Mouse (Mus musculus) layer of hippocampus, adult 11-12 months (tissue): ENCODE measurements around the gene Clec4g.
"Not testable (repeated sequence)": the region's sequence is repeated elsewhere in the genome, so short reads cannot be mapped to it uniquely, and the experiment has no call there.

ENCODE experiments used
- DNase-seq: peaks from one replicate; pipeline ENCODE4 v3.0.0; 2022; ENCODE audit warnings: low spot score

Gene Clec4g

GRCm38 (mm10) chr8:3720551-3720950 is at the start of gene Clec4g:
Gene Clec4g (minus strand): TSS chr8:3720651.
- DNase-seq, result no peak

DNA sequence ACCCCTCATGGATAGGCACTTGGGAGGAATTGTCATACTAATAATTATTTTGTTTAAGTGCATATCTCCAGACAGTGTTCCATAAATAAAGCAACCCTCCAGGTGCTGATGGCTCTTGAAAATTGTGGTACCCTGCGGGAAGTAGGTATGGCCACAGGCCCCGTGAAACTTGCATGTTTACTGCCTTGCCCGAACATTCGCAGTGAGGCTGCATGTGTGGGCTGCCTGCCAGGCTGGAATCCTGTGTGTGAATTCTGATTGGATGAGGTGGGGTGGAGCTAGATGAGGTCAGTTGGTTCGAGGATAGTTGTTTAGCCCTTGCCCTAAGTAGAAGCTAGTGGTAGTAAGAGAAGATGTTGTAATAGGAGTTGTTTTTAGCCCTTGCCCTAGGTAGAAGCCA is 48.2 kb upstream of the Clec4g start:
- DNase-seq, result not testable (repeated sequence)

DNA sequence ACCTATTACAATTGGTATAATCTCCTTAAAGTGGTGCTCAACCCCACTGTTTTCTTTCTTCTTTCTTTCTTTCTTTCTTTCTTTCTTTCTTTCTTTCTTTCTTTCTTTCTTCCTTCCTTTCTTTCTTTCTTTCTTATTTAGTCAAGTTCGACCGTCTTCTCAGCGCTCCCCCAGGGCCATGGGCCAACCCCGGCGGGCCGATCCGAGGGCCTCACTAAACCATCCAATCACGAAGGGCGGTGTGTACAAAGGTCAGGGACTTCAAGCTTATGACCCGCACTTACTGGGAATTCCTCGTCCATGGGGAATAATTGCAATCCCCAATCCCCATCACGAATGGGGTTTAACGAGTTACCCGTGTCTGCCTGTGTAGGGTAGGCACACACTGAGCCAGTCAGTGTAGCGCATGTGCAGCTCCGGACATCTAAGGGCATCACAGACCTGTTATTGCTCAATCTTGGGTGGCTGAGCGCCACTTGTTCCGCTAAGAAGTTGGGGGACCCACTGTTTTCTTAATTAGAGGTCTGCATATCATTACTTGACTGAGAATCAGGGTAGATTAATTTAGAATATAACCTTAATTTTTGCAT is 33.9 kb upstream of the Clec4g start:
- DNase-seq, result peak; percentile 9

GRCm38 (mm10) chr8:3748761-3749160 is 28.3 kb upstream of the Clec4g start, which contains the start of gene Cd209a:
Gene Cd209a (minus strand): TSS chr8:3748984.
- DNase-seq, result no peak

GRCm38 (mm10) chr8:3736947-3737346 is 16.5 kb upstream of the Clec4g start:
- no peak for DNase-seq

DNA sequence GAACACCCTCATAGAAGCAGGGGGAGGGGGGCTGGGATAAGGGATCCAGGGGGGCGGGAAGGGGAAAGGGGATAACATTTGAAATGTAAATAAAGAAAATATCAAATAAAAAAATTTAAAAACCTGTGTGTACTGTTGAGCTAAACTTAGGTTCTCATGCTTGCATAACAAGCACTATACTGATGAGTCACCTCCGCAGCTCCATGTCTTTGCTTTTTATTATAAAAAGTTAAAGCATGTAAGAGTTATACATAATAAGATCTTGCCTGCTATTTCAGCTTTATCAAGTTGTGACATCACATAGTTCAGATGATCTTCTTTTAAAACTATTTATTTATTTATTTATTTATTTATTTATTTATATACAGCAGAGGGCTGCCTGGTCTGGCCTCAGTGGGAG is 15.1 kb upstream of the Clec4g start:
- no peak for DNase-seq

DNA sequence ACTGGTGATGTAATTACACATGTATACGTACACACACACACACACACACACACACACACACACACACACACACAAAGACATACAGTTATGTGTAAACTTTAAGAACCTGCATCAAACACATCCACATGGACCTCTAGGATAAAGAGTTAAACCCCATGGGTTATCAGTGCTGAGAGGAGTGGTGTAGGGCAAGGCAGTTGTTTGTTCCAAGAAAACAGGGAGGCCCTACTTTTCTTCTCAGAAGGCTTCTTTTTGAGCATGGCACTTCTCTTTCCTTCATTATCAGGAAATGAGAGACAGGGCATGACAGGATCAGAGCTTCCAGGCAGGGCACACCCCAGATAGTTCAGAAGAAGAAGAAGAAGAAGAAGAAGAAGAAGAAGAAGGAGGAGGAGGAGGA is 13.6 kb upstream of the Clec4g start:
- DNase-seq, result no peak

- no peak for DNase-seq
These were observed 590 bp upstream of the Clec4g start for GRCm38 (mm10) chr8:3721041-3721440.

GRCm38 (mm10) chr8:3718559-3718958 is 1.9 kb downstream of the Clec4g start:
- DNase-seq, result peak; percentile 65

DNA sequence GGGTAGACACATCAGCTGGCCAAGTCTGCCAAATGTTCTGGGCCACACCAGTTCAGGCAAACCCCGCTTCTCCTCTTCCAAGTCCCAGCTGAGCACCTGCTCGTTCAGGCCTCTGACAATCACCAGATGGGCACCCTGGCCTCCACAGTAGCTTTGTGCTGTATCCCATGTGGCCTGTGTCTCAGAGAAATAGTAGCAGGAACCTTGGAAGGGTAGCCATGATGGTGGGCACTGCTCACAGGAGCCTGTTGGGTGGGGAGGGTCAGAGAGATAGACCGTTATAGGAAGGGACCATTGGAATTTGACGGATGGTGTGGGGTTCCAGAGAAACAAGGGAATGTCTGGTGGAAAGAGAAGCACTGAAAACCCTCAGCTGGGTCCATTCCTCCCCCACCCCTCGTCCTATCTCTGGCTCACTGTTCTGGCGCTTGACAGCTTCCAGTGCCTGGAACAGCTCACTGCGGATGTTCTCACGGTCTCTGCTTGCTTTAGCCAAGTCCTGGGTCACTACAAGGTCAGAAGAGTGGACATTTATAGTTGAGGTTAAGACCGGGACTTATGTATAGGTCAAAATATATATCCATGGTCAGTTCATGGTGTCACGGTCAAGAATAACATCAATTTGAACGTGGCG is 3.0 kb downstream of the Clec4g start:
- DNase-seq, result no peak

DNA sequence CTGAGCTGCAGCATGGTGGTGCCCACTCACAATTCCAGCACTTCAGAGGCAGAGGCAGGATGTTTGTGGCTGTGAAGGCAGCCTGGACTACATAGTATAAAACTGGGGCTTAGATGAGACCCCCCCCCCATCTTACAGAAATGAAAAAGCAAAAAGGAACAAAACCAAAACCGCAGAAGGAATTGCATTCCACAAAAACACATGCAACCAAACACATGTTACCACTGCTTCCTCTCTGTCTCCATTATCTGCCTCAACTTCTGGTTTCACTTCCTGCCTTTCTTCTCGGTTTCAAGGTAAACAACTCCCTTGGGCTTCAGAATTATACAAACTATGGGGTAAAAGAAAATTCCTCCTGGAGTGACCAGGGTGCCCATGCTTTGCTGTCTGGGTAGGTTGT is 8.8 kb downstream of the Clec4g start:
- no peak for DNase-seq

DNA sequence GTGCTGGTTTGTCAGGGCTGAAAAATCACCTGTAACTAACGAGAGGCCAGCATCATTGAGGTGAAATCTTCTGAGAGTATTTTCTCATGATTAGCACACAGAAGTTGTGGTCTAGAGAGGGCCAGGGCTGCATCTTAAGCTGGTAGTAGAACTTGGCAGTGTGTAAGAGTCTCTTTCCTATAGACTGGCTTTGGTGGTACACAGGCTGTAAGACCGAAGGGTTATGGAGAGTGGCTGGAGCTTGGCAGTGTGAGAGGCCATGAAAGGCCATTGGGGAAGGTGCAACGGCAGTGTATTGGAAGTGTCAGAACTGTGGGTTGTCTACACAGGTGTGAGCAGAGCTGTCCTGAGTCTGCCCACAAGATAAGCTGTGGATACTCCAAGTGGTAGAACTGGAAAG is 10.1 kb downstream of the Clec4g start:
- no peak for DNase-seq

DNA sequence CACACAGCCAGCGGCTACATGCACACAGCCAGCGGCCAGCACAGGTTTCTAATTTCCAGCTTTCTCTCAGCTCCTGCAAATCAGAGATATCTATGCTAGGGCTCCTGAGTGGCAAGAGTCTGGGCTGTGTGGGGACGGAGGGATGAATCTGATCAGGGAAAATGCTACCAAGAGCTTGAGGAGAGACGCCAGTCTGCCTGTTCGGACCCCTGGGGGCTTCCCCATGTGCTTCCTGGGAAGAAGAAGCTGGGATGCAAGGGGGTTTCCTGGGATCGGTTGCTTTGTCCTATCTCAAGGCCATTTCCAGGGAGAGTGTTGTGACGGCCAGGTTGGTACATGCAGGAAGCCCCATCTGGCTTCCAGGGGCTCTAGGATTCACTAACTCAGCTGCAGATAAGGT is 12.8 kb downstream of the Clec4g start:
- no peak for DNase-seq

- DNase-seq, result no peak
These were observed 14.7 kb downstream of the Clec4g start for GRCm38 (mm10) chr8:3705711-3706110.

- no peak for DNase-seq
These were observed 19.0 kb downstream of the Clec4g start for GRCm38 (mm10) chr8:3701491-3701890.

DNA sequence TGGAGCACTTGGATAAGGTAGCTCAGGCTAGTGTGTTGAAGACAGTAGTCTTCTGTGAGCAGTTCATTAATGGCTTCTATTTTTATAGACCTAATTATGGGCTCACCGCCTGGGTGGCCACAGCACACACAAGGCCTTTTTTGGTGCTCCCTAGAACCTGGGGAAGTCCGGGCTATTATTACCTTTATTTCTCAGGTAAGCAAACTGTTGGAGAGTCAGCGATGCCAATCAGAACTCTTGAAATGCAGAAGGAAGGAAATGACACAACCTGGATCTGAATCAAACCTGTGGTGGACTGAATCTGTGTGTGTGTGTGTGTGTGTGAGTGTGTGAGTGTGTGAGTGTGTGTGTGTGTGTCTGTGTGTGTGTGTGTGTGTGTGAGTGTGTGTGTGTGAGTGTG is 26.3 kb downstream of the Clec4g start, which contains the start of gene Fcer2a:
Fcer2a (minus strand) TSS at position 55 of the 400 bp plus-strand sequence.
- DNase-seq, result no peak

DNA sequence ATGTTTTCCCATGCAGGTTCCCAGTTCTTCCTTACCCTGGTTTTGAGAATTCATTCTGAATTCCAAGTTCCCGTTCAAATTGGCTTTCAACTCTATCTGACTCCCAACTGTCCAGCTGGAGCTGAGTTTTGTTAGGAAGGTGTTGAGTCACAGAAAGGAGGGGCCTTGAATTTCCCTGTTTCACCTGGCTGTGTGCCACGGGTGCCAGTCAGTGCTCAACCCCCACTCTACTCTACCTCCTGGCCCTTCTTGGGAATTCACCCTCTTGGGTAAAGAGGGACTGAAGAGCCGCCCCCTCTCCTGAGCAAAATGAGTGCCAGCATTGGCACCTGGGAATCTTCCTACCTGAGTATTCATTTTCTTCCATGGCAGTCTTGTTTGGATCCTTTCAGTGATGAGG is 29.7 kb downstream of the Clec4g start:
- no peak for DNase-seq

DNA sequence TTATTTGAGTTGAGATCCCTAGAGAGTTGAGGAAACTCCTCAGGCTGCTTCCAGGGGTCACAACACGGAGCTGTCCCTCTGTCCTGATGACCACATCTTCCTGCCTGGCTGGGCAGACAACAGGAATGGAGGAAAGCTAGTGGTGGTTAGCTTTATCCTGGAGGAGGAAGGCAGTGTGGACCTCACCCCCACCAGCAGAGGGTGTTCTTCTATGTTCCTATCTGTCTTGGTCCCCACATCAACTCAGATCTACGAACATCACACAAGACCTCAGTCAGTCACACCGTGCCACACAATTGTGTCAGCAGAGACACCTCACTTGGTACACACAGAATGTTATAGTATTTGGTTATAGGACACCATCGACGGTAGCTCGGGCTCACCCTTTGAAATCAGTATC is 32.9 kb downstream of the Clec4g start:
- no peak for DNase-seq

DNA sequence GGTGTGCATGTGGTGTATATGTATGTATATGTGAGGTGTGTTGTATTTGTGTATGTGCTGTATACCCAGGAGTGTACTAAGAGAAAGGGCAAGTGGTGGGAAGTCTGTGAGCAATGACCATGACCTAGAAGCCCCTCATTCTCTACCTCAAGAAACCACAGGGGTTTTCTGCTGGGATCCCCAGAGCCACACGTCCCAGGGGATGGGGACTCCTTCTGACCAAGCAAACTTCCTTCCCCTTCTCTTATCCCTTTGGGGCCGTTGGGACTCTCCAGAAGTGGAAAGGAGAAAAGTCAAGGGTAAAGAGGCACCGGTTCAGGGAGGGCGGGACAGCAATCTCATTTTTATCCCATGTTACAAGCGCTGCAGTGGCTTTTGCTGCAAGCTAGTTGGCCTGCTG is 35.0 kb downstream of the Clec4g start:
- DNase-seq, result no peak

- no peak for DNase-seq
These were observed 35.9 kb downstream of the Clec4g start for GRCm38 (mm10) chr8:3684530-3684929.

GRCm38 (mm10) chr8:3683408-3684176 is 36.9 kb downstream of the Clec4g start:
- no peak for DNase-seq

GRCm38 (mm10) chr8:3682435-3682834 is 38.0 kb downstream of the Clec4g start:
- DNase-seq, result no peak

GRCm38 (mm10) chr8:3679656-3680055 is 40.8 kb downstream of the Clec4g start:
- no peak for DNase-seq
